Mouse (Mus musculus): ENCODE data around the gene Pdgfd. TPM values are rescaled to one million over a fixed set of nuclear protein-coding genes. Genes with fewer than 3 reads are reported as not detected.

The Pdgfd gene
- total RNA-seq, 2 experiments from 2014 or later = 12.9 to 15.4 TPM

Other genes with a start within 250 kb of the Pdgfd start
- gene Ddi1, start 101.3 kb downstream of the Pdgfd start, total RNA-seq (2021) = not detected

Measured in heart, postnatal 10 days (tissue).